Mouse (Mus musculus) myocyte (in vitro differentiated cells): ENCODE measurements around the gene Rsph14.

Experiments used
- CEBPB ChIP-seq: IDR thresholded peaks from 2 replicates; pipeline ENCODE4 v1.6.1; 2011; ENCODE audit warnings: mild to moderate bottlenecking, moderate library complexity; ENCODE audit not compliant: poor library complexity, insufficient read depth, severe bottlenecking
- E2F4 ChIP-seq: IDR thresholded peaks from one replicate; pipeline ENCODE4 v1.6.1; 2011; ENCODE audit warnings: mild to moderate bottlenecking, control low read depth, moderate library complexity; ENCODE audit not compliant: insufficient read depth
- MAX ChIP-seq: IDR thresholded peaks from one replicate; pipeline ENCODE4 v1.6.1; 2011; ENCODE audit warnings: low read depth, mild to moderate bottlenecking, control low read depth
- MYOD1 ChIP-seq, 3 experiments: IDR thresholded peaks; one replicate each; pipeline ENCODE4 v1.6.1; 2011; ENCODE audit warnings: control low read depth in 2 of 3, low read depth in 2 of 3, mild to moderate bottlenecking in 2 of 3, moderate library complexity in 1 of 3; ENCODE audit not compliant: insufficient read length in 2 of 3, control insufficient read depth in 1 of 3
- MYOG ChIP-seq, 3 experiments: IDR thresholded peaks; one replicate each; pipeline ENCODE4 v1.6.1; 2011; ENCODE audit warnings: control low read depth in 2 of 3, low read depth in 2 of 3, mild to moderate bottlenecking in 2 of 3; ENCODE audit not compliant: insufficient read length in 2 of 3, control insufficient read depth in 1 of 3, insufficient read depth in 1 of 3
- POLR2A ChIP-seq: IDR thresholded peaks from one replicate; pipeline ENCODE4 v1.6.1; 2011; ENCODE audit warnings: low read depth, mild to moderate bottlenecking, control low read depth, moderate library complexity; ENCODE audit not compliant: insufficient read length
- POLR2AphosphoS2 ChIP-seq: IDR thresholded peaks from one replicate; pipeline ENCODE4 v1.6.1; 2011; ENCODE audit warnings: low read depth, control low read depth; ENCODE audit not compliant: insufficient read length
- REST ChIP-seq: IDR thresholded peaks from one replicate; pipeline ENCODE4 v1.6.1; 2011; ENCODE audit warnings: mild to moderate bottlenecking, control low read depth, moderate library complexity; ENCODE audit not compliant: insufficient read depth, insufficient read length
- TCF12 ChIP-seq: IDR thresholded peaks from one replicate; pipeline ENCODE4 v1.6.1; 2011; ENCODE audit warnings: mild to moderate bottlenecking, control low read depth; ENCODE audit not compliant: poor library complexity, insufficient read depth, severe bottlenecking
- USF1 ChIP-seq: IDR thresholded peaks from one replicate; pipeline ENCODE4 v1.6.1; 2011; ENCODE audit warnings: low read depth, mild to moderate bottlenecking, control low read depth, moderate library complexity

DNA sequence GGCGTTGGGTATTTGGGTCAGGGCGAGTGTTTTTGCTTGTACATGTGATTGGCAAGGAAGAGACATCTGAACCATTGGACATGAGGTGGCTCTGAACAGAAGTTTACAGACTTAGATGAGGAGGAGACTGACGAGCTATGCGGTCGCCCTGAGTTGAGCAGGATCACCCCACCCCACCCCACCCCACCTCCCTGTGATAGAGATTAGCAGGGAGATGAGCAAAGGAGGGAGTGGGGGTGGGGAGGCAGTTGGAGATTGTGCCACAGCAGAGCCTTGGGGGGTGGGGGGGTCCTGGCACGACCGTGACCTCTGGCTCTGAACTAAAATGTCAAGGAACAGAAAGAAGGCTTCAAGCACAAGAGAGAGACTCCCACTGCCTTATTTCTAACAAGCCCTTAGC lies 56.0 kb downstream of the Rsph14 start:
- no peak for TF ChIP-seq POLR2A
- no peak for TF ChIP-seq POLR2AphosphoS2
- TF ChIP-seq E2F4, result no peak
- no peak for TF ChIP-seq TCF12
- TF ChIP-seq CEBPB, result no peak
- TF ChIP-seq MAX, result no peak
- no peak for TF ChIP-seq USF1
- no peak for TF ChIP-seq MYOG (IDR thresholded peaks at IDR 0.05; ENCODE audit: control insufficient read depth in 1 of 3, insufficient read depth in 1 of 3, insufficient read length in 2 of 3, low read depth in 2 of 3)
- TF ChIP-seq MYOD1 (IDR thresholded peaks at IDR 0.05; ENCODE audit: control insufficient read depth in 1 of 3, insufficient read length in 2 of 3, low read depth in 2 of 3), result no peak
- TF ChIP-seq REST, result no peak
